Mouse (Mus musculus) stomach, embryonic 14.5 days (tissue): Measurements from ENCODE around the gene Cd3g. TPM values are rescaled to one million over a fixed set of nuclear protein-coding genes. Genes with fewer than 3 reads are reported as not detected.

Experiments used
- ATAC-seq: fragments of 200-750 bp; cut with Nextera tagmentation; 2 replicates; pipeline ENCODE4 v1.8.0; 2017; ENCODE audit warnings: low read depth, moderate TSS enrichment; ENCODE audit not compliant: insufficient number of reproducible peaks, insufficient read depth, low FRiP score
- H3K27ac ChIP-seq: fragments of 300-500 bp; sonication (generic); 2 replicates; pipeline ENCODE4 v1.5.1; 2014; ENCODE audit warnings: mild to moderate bottlenecking, low read length, moderate library complexity, mixed read lengths
- H3K27me3 ChIP-seq: fragments of 300-500 bp; sonication (generic); 2 replicates; pipeline ENCODE4 v1.6.1; 2014; ENCODE audit warnings: low read length, control low read depth, mixed read lengths; ENCODE audit not compliant: control insufficient read depth, insufficient read depth
- H3K36me3 ChIP-seq: fragments of 300-500 bp; sonication (generic); 2 replicates; pipeline ENCODE4 v1.6.1; 2014; ENCODE audit warnings: mild to moderate bottlenecking, control low read depth, low read length, moderate library complexity, mixed read lengths; ENCODE audit not compliant: control insufficient read depth, insufficient read depth
- H3K4me1 ChIP-seq: fragments of 300-500 bp; sonication (generic); 2 replicates; pipeline ENCODE4 v1.6.1; 2014; ENCODE audit warnings: low read length, control low read depth, mixed read lengths; ENCODE audit not compliant: control insufficient read depth, insufficient read depth
- H3K4me2 ChIP-seq: fragments of 300-500 bp; sonication (generic); replicated peaks from 2 replicates; pipeline ENCODE4 v1.6.1; 2014; ENCODE audit warnings: low read depth, low read length, control low read depth
- H3K4me3 ChIP-seq: fragments of 300-500 bp; sonication (generic); 2 replicates; pipeline ENCODE4 v1.5.1; 2014; ENCODE audit warnings: low read depth, low read length, control low read depth
- H3K9ac ChIP-seq: fragments of 300-500 bp; sonication (generic); replicated peaks from 2 replicates; pipeline ENCODE4 v1.6.1; 2014; ENCODE audit warnings: low read depth, mild to moderate bottlenecking, control low read depth, low read length, moderate library complexity, mixed read lengths
- H3K9me3 ChIP-seq: fragments of 300-500 bp; sonication (generic); 2 replicates; pipeline ENCODE4 v1.6.1; 2016; ENCODE audit warnings: low read depth, low read length, control low read depth; ENCODE audit not compliant: control insufficient read depth
- WGBS: fragments of 180-500 bp; shearing (Covaris S2); extraction: QIAGEN DNeasy Blood & Tissue Kit; methylation state at CpG from one replicate; pipeline ENCODE4 v1.1.7; 2014; 5-methylcytosine and 5-hydroxymethylcytosine counted together
- polyA plus RNA-seq: library from polyadenylated mRNA; unstranded; fragments of >200 nt; fragmentation: Nextera tagmentation; extraction: Ambion mirVana; gene quantifications from 2 replicates; pipeline ENCODE4 v1.2.1, GENCODE M21; 2014

Cd3g gene
- polyA plus RNA-seq, 1 experiment from 2014 or later = 0.33 TPM

GRCm38 (mm10) chr9:44920374-44921122 is 59.7 kb downstream of the Cd3g start, which contains the start of gene Atp5l:
Gene Atp5l (minus strand): TSS chr9:44920742.
- Histone ChIP-seq H3K36me3 (no peaks in the 10 kb centered on the region; the same call in 1 of the 2 replicates), H3K27ac (peak within 1 kb of the TSS; percentile 83), H3K4me3 (peak within 1 kb of the TSS; percentile 93), H3K9ac (peak within 1 kb of the TSS; percentile 92), H3K4me1 (peaks cover 4% of the 10 kb centered on the region; the same call in 1 of the 2 replicates), H3K4me2 (peak within 1 kb of the TSS; percentile 69), H3K27me3 (no peaks in the 10 kb centered on the region), H3K9me3 (no peaks in the 10 kb centered on the region)
- under 1% methylated on average over 48 of the region's 48 CpGs for WGBS
- ATAC-seq = peak; percentile 82

GRCm38 (mm10) chr9:44919606-44920005 is 60.6 kb downstream of the Cd3g start:
- WGBS = 38% methylated on average over 2 of the region's 2 CpGs
- H3K36me3 ChIP-seq = no peaks in the 10 kb centered on the region
- H3K27me3 ChIP-seq = no peaks in the 10 kb centered on the region
- H3K9ac ChIP-seq = peak overlapping the region; percentile 92
- no peak overlapping the region for H3K27ac ChIP-seq
- peak overlapping the region; percentile 93 for H3K4me3 ChIP-seq
- no peak for ATAC-seq
- peaks cover 12% of the 10 kb centered on the region; the same call in 1 of the 2 replicates for H3K4me1 ChIP-seq
- peak overlapping the region; percentile 69 for H3K4me2 ChIP-seq
- no peaks in the 10 kb centered on the region for H3K9me3 ChIP-seq

Other genes with a start within 250 kb of the Cd3g start
- gene Phldb1, start 245.2 kb downstream of the Cd3g start, polyA plus RNA-seq = 26.7 and 26.8 TPM in 2 replicates
- 202 and 209 TPM in 2 replicates for gene Arcn1, start 212.6 kb downstream of the Cd3g start, polyA plus RNA-seq
- 105 and 119 TPM in 2 replicates for gene Ift46, start 212.5 kb downstream of the Cd3g start, polyA plus RNA-seq
- 3.2 and 3.5 TPM in 2 replicates for gene Tmem25, start 181.1 kb downstream of the Cd3g start, polyA plus RNA-seq
- gene Ttc36, start 177.4 kb downstream of the Cd3g start, polyA plus RNA-seq = 0.42 and 1.7 TPM in 2 replicates
- gene Kmt2a, start 99.1 kb downstream of the Cd3g start, polyA plus RNA-seq = 12.7 and 15.9 TPM in 2 replicates
- gene Atp5l, start 59.7 kb downstream of the Cd3g start, polyA plus RNA-seq = 667 and 745 TPM in 2 replicates
- gene Ube4a, start 14.8 kb downstream of the Cd3g start, polyA plus RNA-seq = 32.7 and 39.6 TPM in 2 replicates
- gene Cd3d, start 1.4 kb upstream of the Cd3g start, polyA plus RNA-seq = not detected in 2 replicates
- gene Cd3e, start 29.2 kb upstream of the Cd3g start, polyA plus RNA-seq = 0.41 TPM in 1 of 2 replicates, not detected in the other
- 27.2 and 28.6 TPM in 2 replicates for gene Mpzl2, start 59.4 kb upstream of the Cd3g start, polyA plus RNA-seq
- gene Mpzl3, start 74.8 kb upstream of the Cd3g start, polyA plus RNA-seq = 3.1 and 4.6 TPM in 2 replicates
- gene Jaml, start 98.8 kb upstream of the Cd3g start, polyA plus RNA-seq = 2.8 and 4.2 TPM in 2 replicates
- gene Scn2b, start 137.4 kb upstream of the Cd3g start, polyA plus RNA-seq = 3.6 and 5.5 TPM in 2 replicates
- 0.04 TPM in 1 of 2 replicates, not detected in the other for gene Scn4b, start 158.0 kb upstream of the Cd3g start, polyA plus RNA-seq
- 0.31 TPM in 1 of 2 replicates, not detected in the other for gene BC049352, start 201.6 kb upstream of the Cd3g start, polyA plus RNA-seq
- gene Tmprss4, start 223.7 kb upstream of the Cd3g start, polyA plus RNA-seq = 19.2 and 20.5 TPM in 2 replicates